Mouse (Mus musculus): ENCODE data around the gene Stat5b.
A peak's percentile ranks its signal among the peaks of the same experiment; 100 is the strongest.

Stat5b gene

GRCm38 (mm10) chr11:100816801-100817200 lies 33.7 kb downstream of the Stat5b start:
- DNase-seq (ENCODE audit: low read depth, low spot score) = peak; percentile 65

GRCm38 (mm10) chr11:100816342-100816741 lies 34.2 kb downstream of the Stat5b start:
- DNase-seq (ENCODE audit: low read depth, low spot score) = no peak

- DNase-seq (ENCODE audit: low read depth, low spot score) = no peak
These were observed 36.0 kb downstream of the Stat5b start for GRCm38 (mm10) chr11:100814498-100814897.

GRCm38 (mm10) chr11:100811132-100811531 lies 39.4 kb downstream of the Stat5b start:
- DNase-seq (ENCODE audit: low read depth, low spot score) = no peak

GRCm38 (mm10) chr11:100810516-100810915 lies 40.0 kb downstream of the Stat5b start:
- DNase-seq (ENCODE audit: low read depth, low spot score) = no peak

GRCm38 (mm10) chr11:100806380-100807305 lies 43.9 kb downstream of the Stat5b start:
- DNase-seq (ENCODE audit: low read depth, low spot score) = no peak

- DNase-seq (ENCODE audit: low read depth, low spot score) = no peak
These were observed 45.0 kb downstream of the Stat5b start for GRCm38 (mm10) chr11:100805535-100805934.

GRCm38 (mm10) chr11:100804409-100804808 lies 46.1 kb downstream of the Stat5b start:
- no peak for DNase-seq (ENCODE audit: low read depth, low spot score)

GRCm38 (mm10) chr11:100799426-100799825 lies 51.1 kb downstream of the Stat5b start:
- no peak for DNase-seq (ENCODE audit: low read depth, low spot score)

GRCm38 (mm10) chr11:100796585-100796984 lies 53.9 kb downstream of the Stat5b start:
- DNase-seq (ENCODE audit: low read depth, low spot score) = no peak

- DNase-seq (ENCODE audit: low read depth, low spot score) = no peak
These were observed 55.1 kb downstream of the Stat5b start for GRCm38 (mm10) chr11:100795386-100795785.

GRCm38 (mm10) chr11:100791457-100792049 lies 59.0 kb downstream of the Stat5b start:
- no peak for DNase-seq (ENCODE audit: low read depth, low spot score)

- peak; percentile 68 for DNase-seq (ENCODE audit: low read depth, low spot score)
These were observed 59.9 kb downstream of the Stat5b start for GRCm38 (mm10) chr11:100790644-100791043.

- DNase-seq (ENCODE audit: low read depth, low spot score) = no peak
These were observed 60.8 kb downstream of the Stat5b start for GRCm38 (mm10) chr11:100789702-100790101.

GRCm38 (mm10) chr11:100785774-100786173 lies 64.8 kb downstream of the Stat5b start:
- peak; percentile 76 for DNase-seq (ENCODE audit: low read depth, low spot score)

GRCm38 (mm10) chr11:100784286-100784685 lies 66.2 kb downstream of the Stat5b start:
- DNase-seq (ENCODE audit: low read depth, low spot score) = peak; percentile 62

- DNase-seq (ENCODE audit: low read depth, low spot score) = no peak
These were observed 68.0 kb downstream of the Stat5b start for GRCm38 (mm10) chr11:100782568-100782967.

- DNase-seq (ENCODE audit: low read depth, low spot score) = no peak
These were observed 68.6 kb downstream of the Stat5b start for GRCm38 (mm10) chr11:100781763-100782475.

- DNase-seq (ENCODE audit: low read depth, low spot score) = no peak
These were observed 70.3 kb downstream of the Stat5b start for GRCm38 (mm10) chr11:100780247-100780646.

- DNase-seq (ENCODE audit: low read depth, low spot score) = no peak
These were observed 72.5 kb downstream of the Stat5b start for GRCm38 (mm10) chr11:100778069-100778468.

GRCm38 (mm10) chr11:100775921-100776320 lies 74.6 kb downstream of the Stat5b start:
- no peak for DNase-seq (ENCODE audit: low read depth, low spot score)

- no peak for DNase-seq (ENCODE audit: low read depth, low spot score)
These were observed 76.3 kb downstream of the Stat5b start for GRCm38 (mm10) chr11:100774261-100774660.

Measured in brain, adult 2 months (tissue).